Mouse (Mus musculus): ENCODE measurements around the gene Cd46. TPM values are rescaled to one million over a fixed set of nuclear protein-coding genes. Genes with fewer than 3 reads are reported as not detected.

Gene Cd46
- total RNA-seq, 1 experiment from 2014 or later: 3.2 TPM

DNA sequence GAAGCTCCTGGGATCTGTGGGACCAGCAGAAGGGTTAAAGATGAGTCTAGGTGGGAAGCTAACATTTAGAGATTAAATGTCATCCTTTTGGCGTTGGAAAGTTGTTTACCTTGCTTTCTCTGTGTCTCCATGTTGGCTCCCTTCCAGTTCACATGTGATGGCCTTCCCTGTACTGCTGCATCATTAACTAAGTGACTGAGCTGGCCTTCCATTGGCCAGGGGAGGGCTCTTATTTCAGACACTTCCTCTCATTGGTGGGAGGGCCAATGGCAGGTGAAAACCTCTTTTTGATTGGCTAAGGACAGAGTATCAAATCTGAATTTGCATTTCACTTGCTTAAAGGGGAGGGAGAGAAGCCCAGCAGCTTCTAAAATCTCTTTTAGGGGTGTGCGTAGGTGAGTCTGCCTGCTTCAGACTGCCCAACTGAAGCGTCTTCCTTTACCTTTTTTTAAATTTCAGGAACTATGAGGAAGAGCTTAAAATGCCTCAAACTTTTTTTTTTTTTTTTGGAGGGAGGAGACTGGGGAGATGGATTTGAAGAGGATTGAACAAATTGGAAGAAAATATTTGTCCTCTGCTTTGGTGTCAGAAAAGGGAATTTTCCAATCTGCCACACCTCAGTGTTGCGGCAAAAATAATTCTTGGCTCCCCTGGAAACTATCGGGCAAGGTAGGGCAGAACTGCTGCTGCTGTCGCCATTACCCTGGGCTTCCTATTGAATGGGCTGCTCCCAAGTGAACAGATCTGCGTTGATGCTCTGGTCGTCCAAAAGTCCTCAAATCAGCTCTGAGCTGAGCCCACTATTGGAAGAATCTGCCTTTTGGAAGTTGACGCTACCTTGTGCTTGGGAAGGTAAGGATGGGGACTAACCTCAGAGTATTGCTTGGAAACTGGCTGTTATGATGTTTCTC is 73.7 kb downstream of the Cd46 start:
- DNase-seq: peak; percentile 62

DNA sequence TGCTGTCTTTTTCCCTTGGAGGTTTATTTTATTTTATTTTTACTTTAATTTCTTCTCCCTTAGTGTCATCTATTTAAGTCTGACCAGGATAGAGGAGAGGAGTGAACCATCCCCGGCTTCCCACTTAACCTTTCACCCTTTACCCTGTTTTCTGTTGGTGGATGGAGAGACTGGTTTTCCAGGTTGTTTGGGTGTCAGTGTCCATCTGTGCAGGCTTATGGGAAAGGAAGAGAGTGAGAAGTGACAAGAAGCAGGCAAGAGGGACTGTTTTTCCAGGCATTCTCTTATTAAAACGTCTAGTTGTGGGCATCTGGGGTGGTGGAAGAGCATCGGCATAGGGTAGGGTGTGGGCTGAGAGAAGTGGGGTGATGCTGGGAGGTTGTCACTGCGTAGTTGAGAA is 74.4 kb downstream of the Cd46 start:
- no peak for DNase-seq

DNA sequence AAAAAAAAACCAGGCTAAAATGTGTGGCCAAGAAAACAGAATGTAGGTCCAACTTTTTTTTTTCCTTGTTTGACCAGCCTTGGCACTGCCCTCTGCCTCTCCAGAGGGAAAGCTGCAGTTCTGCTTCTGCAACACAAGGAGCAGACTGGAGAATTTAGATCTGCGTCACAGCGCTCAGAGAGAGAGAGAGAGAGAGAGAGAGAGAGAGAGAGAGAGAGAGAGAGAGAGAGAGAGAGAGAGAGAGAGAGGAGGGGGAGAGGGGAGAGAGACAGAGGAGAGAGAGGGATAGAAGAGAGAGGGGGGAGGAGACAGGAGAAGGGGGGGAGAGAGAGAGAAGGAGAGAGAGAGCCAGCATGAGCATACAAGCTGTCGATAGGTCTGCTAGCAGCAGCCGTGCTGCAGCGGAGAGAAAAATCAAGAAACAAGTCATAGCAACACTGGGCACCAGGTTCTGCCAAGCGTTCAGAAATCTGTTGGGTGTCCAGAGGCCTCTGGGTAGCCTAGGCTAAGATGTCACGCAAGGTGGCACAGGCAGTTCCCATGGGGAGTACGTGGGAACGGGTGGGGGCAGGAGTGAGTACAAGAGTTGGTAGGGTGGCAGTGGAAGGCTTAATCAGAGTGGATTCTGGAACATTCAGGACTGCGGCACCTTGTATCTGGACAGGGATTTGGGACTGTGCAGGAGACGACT is 75.1 kb downstream of the Cd46 start:
- DNase-seq: peak; percentile 38

DNA sequence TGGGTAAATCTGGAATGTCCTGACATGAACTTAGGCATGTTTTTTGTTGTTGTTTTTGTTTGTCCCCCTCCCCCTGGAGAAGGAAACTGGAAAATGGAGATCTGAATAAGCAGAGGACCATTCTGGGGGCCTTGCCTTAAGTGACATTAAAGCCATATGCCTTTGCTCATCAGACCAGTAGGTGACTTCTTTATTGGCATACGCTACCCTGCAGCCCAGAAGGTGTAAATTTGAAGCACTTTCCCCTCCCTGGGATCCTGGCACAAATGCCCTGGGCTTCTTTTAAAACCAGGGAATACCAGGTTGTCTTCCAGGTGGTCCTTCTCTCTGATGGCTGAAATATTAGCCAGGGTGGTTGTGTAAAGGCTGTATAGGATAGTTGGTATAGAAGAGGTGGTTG is 76.8 kb downstream of the Cd46 start:
- no peak for DNase-seq

DNA sequence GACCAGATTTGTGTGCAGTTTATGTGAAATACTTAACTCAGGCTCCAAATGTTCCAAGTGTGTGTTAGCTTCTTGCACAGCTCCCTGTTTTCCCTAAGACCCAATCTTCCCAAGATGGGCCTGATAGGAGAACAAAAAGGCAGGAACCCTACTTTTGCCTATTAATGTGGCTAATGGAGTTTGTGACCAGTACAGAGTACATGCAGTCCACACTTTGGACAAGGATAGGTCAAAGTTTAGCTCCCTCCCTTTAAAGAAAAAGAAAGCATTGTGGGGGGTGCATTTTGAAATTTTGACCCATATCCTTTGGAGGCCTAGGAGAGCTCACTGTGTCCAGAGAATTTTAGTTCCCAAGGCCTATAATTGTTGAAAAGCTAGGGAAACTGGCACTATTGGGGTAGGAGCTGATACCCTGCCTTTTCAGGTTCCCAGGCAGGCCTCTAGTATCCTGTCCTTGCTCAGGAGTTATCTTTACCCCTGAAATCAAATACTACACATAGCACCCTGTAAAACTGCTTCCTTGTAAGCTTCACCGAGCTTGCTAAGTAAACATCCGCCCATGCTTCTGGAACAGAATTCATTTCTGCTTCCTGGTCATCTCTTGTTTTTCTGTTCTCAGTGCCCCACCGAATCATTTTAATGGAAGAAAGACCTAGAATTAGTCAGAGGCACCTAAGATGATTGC is 77.7 kb downstream of the Cd46 start:
- no peak for DNase-seq

DNA sequence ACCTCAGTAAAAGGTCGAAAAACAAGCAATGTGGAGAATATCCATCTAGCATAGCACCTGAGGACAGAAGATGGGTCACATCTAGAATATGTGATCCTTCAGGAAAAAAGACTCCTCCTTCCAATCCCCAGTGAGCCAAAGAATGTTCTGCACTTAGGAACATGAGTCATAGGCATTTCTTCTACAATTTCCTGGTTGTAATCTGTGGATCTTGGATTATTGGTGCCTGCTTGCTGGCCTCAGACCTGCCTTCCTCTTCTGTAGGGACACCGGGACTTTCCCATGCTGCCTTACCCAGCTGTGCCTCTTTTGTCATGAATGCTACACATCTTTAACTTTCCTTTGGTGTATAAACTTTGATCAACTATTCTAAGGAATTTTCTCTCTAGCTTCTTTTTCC is 79.5 kb downstream of the Cd46 start:
- no peak for DNase-seq

DNA sequence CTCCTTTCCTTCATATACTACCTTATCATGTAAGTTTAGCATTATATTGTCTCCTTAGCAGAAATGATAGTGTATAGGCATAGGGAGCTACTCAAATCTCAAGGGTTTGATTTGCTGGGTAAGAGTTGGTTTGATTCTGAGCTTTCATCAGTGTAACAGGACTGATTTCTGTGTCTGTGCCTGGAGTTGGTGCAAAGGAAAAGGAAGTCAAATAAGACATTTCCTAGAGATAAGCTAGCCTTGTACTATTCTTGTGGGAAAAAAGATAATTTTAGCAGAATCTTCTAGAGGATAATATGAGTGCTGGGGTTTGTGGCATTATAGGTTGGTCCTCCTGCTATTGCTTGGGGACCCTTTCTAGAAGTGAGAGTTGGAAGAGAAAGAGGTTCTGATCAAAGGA is 85.8 kb downstream of the Cd46 start:
- no peak for DNase-seq

DNA sequence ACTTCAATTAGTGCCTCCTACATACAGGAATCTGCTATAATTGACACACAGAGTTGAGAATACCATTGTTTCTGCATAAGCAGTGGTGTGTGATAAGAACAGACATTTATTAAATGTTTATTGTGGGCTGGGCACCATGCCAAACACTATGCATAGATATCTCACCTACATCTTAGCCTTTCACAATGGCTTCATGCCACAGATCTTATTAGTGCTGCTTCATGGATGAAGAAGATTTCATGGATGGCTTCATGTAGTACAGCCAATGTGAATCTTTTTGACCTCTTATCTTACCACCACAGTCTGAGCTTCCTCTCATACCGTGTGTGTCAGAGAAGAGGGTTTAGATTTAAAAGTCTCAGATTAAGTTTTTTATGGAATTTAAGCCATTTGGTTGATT is 87.9 kb downstream of the Cd46 start:
- no peak for DNase-seq

DNA sequence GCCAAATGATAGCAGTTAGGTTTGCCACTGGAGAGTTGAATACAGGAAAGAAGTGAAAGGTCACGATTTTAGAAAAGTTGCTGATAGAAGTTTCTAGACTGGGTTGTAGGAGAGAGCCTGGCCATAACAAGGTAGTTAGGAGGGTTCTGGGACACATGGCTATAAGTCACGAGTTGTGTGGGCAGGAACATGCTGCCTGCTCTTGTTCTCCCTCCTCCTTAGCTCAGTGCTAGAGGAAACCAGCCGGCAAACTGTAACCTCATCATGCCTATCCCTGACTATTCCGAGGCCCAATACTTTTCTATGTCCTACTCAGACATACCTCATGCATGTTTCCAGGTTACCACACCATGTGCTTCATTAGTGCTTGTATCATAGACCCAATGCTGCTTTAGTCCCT is 88.7 kb downstream of the Cd46 start:
- DNase-seq: no peak

DNA sequence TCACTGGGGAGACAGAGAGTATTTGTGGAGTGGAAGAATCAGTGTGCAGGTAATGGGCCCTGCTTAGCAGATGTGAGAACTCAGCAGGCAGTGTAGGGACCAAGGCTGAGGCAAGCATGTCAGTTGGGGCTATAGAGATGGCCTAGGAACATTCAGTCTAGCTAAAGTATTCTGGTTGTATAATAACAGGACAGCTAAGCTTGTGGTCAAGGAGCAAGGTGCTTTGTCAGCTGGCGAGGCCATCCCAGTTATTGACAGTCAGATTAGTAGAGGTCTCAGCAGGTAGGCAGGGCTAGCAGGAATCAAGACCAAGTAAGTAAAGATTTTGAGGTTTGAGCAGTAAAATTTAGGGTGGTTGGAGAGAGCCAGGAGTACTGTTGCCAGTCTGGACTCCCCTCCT is 93.7 kb downstream of the Cd46 start:
- DNase-seq: no peak

DNA sequence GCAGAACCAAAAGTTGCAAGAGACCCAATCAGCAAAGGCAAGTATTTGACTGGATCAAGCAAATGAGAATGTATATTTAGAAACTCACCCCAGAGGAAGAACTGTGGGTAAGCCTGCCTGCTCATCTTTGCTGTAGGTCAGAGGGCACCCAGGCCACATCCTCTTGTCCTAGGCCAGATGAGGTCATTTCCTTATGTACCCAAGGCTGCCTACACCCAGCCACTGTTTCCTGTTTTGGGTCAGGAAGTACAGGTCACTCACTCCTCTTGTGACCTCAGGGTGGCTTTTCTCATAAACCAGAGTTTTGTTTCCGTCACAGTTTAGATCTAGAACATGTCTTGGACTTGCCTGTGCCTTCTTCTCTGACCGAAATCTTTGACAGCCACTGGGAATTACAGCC is 96.9 kb downstream of the Cd46 start:
- DNase-seq: peak; percentile 27

DNA sequence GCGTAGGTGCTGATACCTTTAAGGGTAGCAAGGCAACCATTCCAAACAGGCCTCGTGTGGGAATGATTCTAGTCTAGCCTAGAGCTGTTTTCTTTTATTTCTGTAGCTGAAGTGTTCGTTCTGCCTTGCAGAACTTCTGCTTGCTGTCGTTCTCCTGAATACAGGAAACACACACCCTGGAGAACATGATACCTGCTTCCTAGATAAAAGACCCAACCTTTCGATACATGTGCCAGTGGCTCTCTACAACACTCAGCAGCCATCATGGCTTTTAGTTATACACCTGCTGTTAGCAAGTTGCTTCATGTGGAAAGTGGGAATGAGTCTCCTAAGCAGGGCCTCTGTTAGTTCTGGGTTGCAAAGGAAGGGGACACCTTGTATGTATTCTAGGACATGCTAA is 97.8 kb downstream of the Cd46 start:
- DNase-seq: no peak

DNA sequence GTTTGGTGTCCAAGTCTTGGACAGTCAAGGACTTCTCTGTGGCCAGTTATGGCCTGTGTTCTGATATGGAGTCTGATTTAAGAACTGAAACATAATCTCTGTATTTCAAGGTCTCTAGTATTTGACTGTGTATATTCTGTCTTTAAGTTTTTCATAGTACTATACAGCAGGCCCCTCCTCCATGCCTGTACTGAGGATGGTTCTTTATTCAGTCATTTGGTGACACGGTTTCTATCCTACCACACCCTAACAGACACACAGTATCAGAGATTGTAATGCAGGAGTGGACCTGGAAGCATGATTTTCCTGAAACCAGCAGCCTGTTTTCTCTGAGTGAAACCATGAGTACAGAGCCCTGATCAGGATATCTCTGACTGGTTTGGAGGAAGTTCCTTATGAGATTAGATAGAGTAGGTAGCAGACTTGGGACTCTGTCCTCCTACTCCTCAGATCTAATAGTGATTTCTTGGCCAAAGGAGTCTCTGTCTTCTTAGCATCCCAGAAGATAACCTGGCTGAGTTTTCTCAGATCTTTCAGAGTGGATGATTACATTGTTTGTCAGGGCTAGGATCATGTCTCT is 98.5 kb downstream of the Cd46 start:
- DNase-seq: no peak

DNA sequence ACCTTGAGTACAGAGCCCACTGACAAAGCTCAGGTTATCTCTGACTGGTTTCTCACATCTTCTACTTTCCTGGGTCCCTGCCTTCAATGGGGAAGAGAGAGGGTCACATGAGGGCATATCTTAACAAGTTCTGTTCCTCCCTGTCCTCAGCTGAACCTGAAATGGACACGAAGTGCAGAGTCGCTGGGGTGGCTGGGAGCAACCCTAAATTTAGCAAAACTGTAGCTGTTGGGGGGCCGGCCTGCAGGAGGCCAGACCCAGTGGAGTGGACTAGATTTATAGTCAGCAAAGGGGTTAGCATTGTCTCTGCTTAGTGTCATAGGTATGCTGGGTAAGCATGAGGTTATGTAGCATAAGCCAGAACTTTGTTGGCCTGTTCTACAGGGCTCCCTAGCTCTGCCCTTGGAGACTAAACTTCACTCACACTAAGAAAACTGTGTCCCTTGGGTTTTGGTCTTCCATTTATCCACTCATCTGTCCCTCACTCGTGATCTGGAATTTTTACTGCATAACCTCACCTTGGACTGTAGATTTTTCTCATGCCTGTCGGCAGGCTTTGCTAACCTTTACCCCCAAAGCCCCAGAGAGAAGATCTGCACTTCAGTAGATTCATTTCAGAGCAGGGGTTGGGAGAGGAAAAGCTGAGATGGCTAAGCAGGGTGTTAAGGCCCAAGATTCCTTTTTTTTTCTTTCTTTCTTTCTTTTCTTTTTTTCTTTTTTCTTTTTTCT is 99.3 kb downstream of the Cd46 start:
- no peak for DNase-seq

DNA sequence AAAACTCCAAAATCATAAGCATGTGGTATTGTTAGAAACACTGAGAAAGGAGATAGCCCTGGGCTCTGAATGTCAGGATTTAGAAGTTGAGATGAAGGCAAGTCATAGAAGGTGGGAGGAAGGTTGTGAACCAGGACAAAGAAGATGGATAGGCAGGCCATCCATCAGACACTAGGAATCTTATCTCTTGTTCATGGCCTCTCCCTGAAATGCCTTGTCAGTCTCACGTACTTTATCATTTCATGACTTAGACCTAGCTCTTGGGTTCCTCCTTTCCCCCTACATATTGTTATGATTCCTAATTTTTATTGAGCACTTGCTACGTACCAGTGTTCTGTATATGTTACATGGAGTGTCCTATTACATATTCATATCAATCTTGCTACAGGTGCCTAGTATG is 100.4 kb downstream of the Cd46 start:
- DNase-seq: no peak

DNA sequence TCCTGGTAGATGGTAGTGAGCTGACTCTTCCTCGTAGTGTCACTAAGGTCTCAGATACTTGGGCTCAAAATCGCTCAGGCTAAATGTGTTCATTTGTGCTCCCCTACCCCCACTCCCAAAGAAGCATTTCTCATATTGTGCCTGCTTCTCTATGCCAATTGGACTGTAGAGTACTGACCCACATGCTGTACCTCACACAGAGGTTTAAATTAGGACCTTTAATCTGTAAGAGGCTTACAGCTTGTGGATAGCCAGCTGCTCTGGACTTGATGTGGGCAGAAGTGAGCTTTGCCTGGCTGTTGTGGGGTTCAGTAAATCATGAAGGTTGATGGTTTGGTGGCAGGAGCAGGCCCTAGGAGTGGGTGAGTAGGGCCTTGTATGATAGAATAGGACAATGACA is 101.1 kb downstream of the Cd46 start:
- DNase-seq: no peak

DNA sequence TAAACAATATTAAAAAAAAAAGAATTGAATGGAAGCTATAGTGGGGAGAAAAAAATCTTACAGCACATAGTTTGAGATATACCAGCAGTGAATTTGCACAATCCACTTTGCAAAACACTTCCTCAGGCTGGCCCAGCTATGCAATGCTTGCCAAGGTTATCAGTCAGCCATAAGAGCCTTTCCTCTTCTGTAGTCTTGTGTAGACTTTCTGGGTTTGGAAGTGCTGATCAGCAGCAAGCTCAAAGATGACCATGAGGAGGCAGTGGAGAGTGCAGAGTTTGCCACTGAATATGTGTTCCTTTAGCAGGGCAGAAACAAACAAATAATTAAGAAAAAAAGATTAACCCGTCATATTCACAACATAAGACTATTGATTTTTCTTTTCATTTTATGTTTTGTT is 103.0 kb downstream of the Cd46 start:
- no peak for DNase-seq

Small RNA genes within 50 kb of the gene (microRNA-seq; reads per million reads assigned to microRNA genes)
- 20.2 to 21.7 reads per million in 2 experiments for gene Mir29b-2
- 956 to 1,497 reads per million in 2 experiments for gene Mir29c

Other genes starting within 250 kb of the Cd46 start
- 43.8 and 51.0 TPM in 2 replicates for gene Cd34, start 153.4 kb downstream of the Cd46 start, total RNA-seq (2021)
- gene Cr1l, start 39.3 kb upstream of the Cd46 start, total RNA-seq (2021): 88.8 and 90.9 TPM in 2 replicates
- not detected in 2 replicates for gene Cr2, start 84.5 kb upstream of the Cd46 start, total RNA-seq (2021)

All from adrenal gland, postnatal 25 days (tissue).